Mouse (Mus musculus) forebrain, embryonic 14.5 days (tissue): ENCODE results near the gene Scd4. TPM values are rescaled to one million over a fixed set of nuclear protein-coding genes. Genes with fewer than 3 reads are reported as not detected.
"Not testable (repeated sequence)": the region's sequence is repeated elsewhere in the genome, so short reads cannot be mapped to it uniquely, and the experiment has no call there.

Experiments used
- ATAC-seq: fragments of 200-750 bp; cut with Nextera tagmentation; 2 replicates; pipeline ENCODE4 v1.8.0; 2017; ENCODE audit warnings: mild to moderate bottlenecking, moderate library complexity
- DNase-seq: peaks from one replicate; pipeline ENCODE4 v3.0.0-alpha.2; 2015; ENCODE audit warnings: low spot score
- H3K27ac ChIP-seq: fragments of 300-500 bp; sonication (generic); 2 replicates; pipeline ENCODE4 v1.5.1; 2014; ENCODE audit warnings: low read depth, mild to moderate bottlenecking, control low read depth, low read length, moderate library complexity
- H3K27me3 ChIP-seq: fragments of 300-500 bp; sonication (generic); replicated peaks from 2 replicates; pipeline ENCODE4 v1.6.1; 2014; ENCODE audit warnings: low read length, control low read depth, mixed read lengths; ENCODE audit not compliant: control insufficient read depth, insufficient read depth
- H3K36me3 ChIP-seq: fragments of 300-500 bp; sonication (generic); 2 replicates; pipeline ENCODE4 v1.6.1; 2014; ENCODE audit warnings: low read length, control low read depth; ENCODE audit not compliant: control insufficient read depth, insufficient read depth
- H3K4me1 ChIP-seq: fragments of 300-500 bp; sonication (generic); 2 replicates; pipeline ENCODE4 v1.6.1; 2014; ENCODE audit warnings: antibody characterized with exemption, low read length, control low read depth; ENCODE audit not compliant: control insufficient read depth, insufficient read depth
- H3K4me2 ChIP-seq: fragments of 300-500 bp; sonication (generic); 2 replicates; pipeline ENCODE4 v1.6.1; 2014; ENCODE audit warnings: mild to moderate bottlenecking, control low read depth, low read length
- H3K4me3 ChIP-seq: fragments of 300-500 bp; sonication (generic); 2 replicates; pipeline ENCODE4 v1.5.1; 2014; ENCODE audit warnings: low read depth, low read length, control low read depth
- H3K9ac ChIP-seq: fragments of 300-500 bp; sonication (generic); 2 replicates; pipeline ENCODE4 v1.6.1; 2014; ENCODE audit warnings: mild to moderate bottlenecking, low read length, control low read depth, moderate library complexity
- H3K9me3 ChIP-seq: fragments of 300-500 bp; sonication (generic); replicated peaks from 2 replicates; pipeline ENCODE4 v1.6.1; 2016; ENCODE audit warnings: low read length, control low read depth, mixed read lengths; ENCODE audit not compliant: control insufficient read depth
- WGBS: fragments of 180-500 bp; shearing (Covaris S2); extraction: QIAGEN DNeasy Blood & Tissue Kit; methylation state at CpG from one replicate; pipeline ENCODE4 v1.1.7; 2014; 5-methylcytosine and 5-hydroxymethylcytosine counted together
- polyA plus RNA-seq: library from polyadenylated mRNA; unstranded; fragments of >200 nt; fragmentation: Nextera tagmentation; extraction: Ambion mirVana; gene quantifications from 2 replicates; pipeline ENCODE4 v1.2.1, GENCODE M21; 2014

Gene Scd4
- polyA plus RNA-seq, 1 experiment from 2014 or later: 0.10 TPM

DNA sequence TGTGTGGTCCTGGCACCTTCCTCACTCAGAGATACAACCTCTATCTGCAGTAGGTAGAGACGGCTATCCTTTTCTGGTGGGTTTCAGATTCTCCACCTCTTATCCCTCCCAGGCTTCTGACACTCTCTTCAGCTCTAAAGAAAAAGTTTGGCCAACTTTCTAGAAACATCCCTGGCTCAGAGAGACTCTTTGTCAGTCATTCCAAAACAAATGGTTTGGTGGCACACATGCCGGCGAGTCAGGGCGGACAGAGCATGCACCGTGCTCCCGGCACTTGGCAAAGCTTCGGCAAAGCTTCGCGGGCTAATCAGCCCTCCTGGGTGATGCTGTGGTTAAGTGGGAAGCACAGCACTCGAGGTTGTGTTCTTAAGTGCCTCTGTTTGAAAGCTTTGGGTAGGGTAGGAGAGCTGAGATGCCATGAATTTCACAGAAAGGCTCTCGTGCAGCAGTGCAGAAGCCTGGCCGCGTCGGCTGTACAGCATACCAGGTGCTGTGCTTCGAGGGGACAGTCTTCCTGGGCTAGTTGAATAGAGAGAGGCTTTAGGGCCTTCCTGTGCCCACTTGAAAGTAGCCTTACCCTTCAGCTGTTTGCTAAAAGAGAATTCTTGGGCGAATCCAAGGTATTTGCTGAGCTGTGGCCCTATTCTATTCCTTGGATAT lies 27.9 kb upstream of the Scd4 start:
- Histone ChIP-seq H3K27me3 (no peaks in the 10 kb centered on the region), H3K4me2 (no peak overlapping the region), H3K27ac (no peak overlapping the region), H3K9me3 (no peaks in the 10 kb centered on the region), H3K9ac (no peak overlapping the region), H3K4me3 (no peak overlapping the region), H3K4me1 (peaks cover 5% of the 10 kb centered on the region), H3K36me3 (peaks cover 91% of the 10 kb centered on the region)
- ATAC-seq: no peak
- DNase-seq: no peak
- WGBS: 86% methylated on average over 16 of the region's 16 CpGs

DNA sequence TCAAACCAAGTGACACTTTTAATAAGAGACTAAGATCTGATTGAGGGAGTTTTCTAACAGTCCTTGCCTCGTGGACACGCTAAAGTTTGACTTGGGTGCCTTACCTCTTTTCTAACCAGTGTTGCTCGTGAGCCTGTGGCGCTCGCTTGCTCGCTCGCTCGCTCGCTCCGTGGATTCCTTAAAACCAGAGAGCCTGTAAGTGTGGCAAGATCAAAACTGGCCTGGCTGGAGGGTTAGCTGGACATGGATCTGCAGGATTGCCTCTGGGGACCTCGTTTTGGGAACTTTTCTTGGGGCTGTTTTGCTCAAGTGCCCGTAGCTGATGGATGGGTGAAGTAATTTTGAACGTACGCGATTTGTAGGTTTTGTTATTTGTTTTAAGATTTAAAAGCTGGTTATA lies 27.2 kb upstream of the Scd4 start:
- no peak overlapping the region for H3K27ac ChIP-seq
- H3K9me3 ChIP-seq: no peaks in the 10 kb centered on the region
- H3K4me3 ChIP-seq: no peak overlapping the region
- H3K9ac ChIP-seq: no peak overlapping the region
- no peak overlapping the region for H3K4me2 ChIP-seq
- H3K27me3 ChIP-seq: no peaks in the 10 kb centered on the region
- no peaks in the 10 kb centered on the region; the same call in 1 of the 2 replicates for H3K4me1 ChIP-seq
- no peak for DNase-seq
- peaks cover 83% of the 10 kb centered on the region for H3K36me3 ChIP-seq
- ATAC-seq: no peak
- 91% methylated on average over 15 of the region's 15 CpGs for WGBS

GRCm38 (mm10) chr19:44306171-44306570 lies 26.7 kb upstream of the Scd4 start:
- H3K36me3 ChIP-seq: peaks cover 79% of the 10 kb centered on the region
- H3K9ac ChIP-seq: no peak overlapping the region
- no peaks in the 10 kb centered on the region; the same call in 1 of the 2 replicates for H3K4me1 ChIP-seq
- no peak overlapping the region for H3K27ac ChIP-seq
- H3K9me3 ChIP-seq: no peaks in the 10 kb centered on the region
- no peak overlapping the region for H3K4me3 ChIP-seq
- ATAC-seq (no peak), DNase-seq (no peak)
- H3K27me3 ChIP-seq: no peaks in the 10 kb centered on the region
- H3K4me2 ChIP-seq: no peak overlapping the region
- 71% methylated on average over 7 of the region's 7 CpGs for WGBS

GRCm38 (mm10) chr19:44307101-44307914 lies 25.6 kb upstream of the Scd4 start:
- ATAC-seq (no peak), DNase-seq (no peak)
- Histone ChIP-seq H3K27ac (no peak overlapping the region), H3K4me3 (no peak overlapping the region), H3K9me3 (no peaks in the 10 kb centered on the region), H3K4me1 (no peaks in the 10 kb centered on the region), H3K36me3 (peaks cover 68% of the 10 kb centered on the region), H3K27me3 (no peaks in the 10 kb centered on the region), H3K4me2 (no peak overlapping the region), H3K9ac (no peak overlapping the region)
- 83% methylated on average over 9 of the region's 9 CpGs for WGBS

- ATAC-seq (no peak), DNase-seq (no peak)
- Histone ChIP-seq H3K27ac (no peak overlapping the region), H3K9ac (no peak overlapping the region), H3K4me2 (no peak overlapping the region), H3K27me3 (no peaks in the 10 kb centered on the region), H3K9me3 (no peaks in the 10 kb centered on the region), H3K4me3 (no peak overlapping the region), H3K36me3 (peaks cover 61% of the 10 kb centered on the region), H3K4me1 (no peaks in the 10 kb centered on the region)
- 81% methylated on average over 6 of the region's 6 CpGs for WGBS
Observed at GRCm38 (mm10) chr19:44307915-44308470, 24.9 kb upstream of the Scd4 start.

GRCm38 (mm10) chr19:44308611-44309246 lies 24.2 kb upstream of the Scd4 start:
- WGBS: 89% methylated on average over 8 of the region's 8 CpGs
- H3K4me3 ChIP-seq: no peak overlapping the region
- no peak overlapping the region for H3K27ac ChIP-seq
- no peak for DNase-seq
- peaks cover 54% of the 10 kb centered on the region for H3K36me3 ChIP-seq
- H3K4me2 ChIP-seq: no peak overlapping the region
- ATAC-seq: no peak
- no peaks in the 10 kb centered on the region for H3K4me1 ChIP-seq
- H3K27me3 ChIP-seq: no peaks in the 10 kb centered on the region
- no peaks in the 10 kb centered on the region for H3K9me3 ChIP-seq
- no peak overlapping the region for H3K9ac ChIP-seq

GRCm38 (mm10) chr19:44309351-44310154 lies 23.3 kb upstream of the Scd4 start:
- no peaks in the 10 kb centered on the region for H3K9me3 ChIP-seq
- H3K27me3 ChIP-seq: no peaks in the 10 kb centered on the region
- no peak overlapping the region for H3K27ac ChIP-seq
- H3K4me2 ChIP-seq: no peak overlapping the region
- ATAC-seq (no peak), DNase-seq (no peak)
- no peak overlapping the region for H3K9ac ChIP-seq
- WGBS: 80% methylated on average over 12 of the region's 12 CpGs
- peaks cover 46% of the 10 kb centered on the region for H3K36me3 ChIP-seq
- H3K4me3 ChIP-seq: no peak overlapping the region
- H3K4me1 ChIP-seq: peaks cover 5% of the 10 kb centered on the region; the same call in 1 of the 2 replicates

- H3K4me3 ChIP-seq, H3K4me2 ChIP-seq, H3K27ac ChIP-seq, ATAC-seq, H3K27me3 ChIP-seq, DNase-seq, H3K4me1 ChIP-seq, H3K9ac ChIP-seq, H3K9me3 ChIP-seq: not testable (repeated sequence)
- 88% methylated on average over 1 of the region's 1 CpGs for WGBS
- peaks cover 40% of the 10 kb centered on the region for H3K36me3 ChIP-seq
Observed at GRCm38 (mm10) chr19:44310155-44310575, 22.7 kb upstream of the Scd4 start.
